Mouse (Mus musculus): ENCODE measurements around the gene Shtn1.

DNA sequence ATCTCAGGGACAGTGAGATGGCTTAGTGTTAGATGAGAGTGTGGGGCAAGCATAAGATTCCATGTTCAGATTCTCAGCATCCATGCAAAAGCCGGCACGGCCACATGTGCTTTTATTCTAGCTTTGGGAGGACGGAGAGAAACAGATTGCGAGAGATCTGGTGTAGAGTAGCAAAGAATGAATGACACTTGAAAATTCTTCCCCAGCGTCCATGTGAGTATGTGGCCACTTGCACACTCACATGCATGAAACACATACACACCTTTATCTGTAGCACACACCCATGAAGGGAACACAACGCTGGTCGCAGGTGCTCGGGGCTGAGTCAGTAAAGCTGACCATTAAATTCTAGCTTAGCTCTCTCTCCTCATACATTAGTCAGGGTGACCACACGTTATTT, 24.3 kb downstream of the Shtn1 start:
- TF ChIP-seq GATA1 (IDR thresholded peaks at IDR 0.05; ENCODE audit: low read length) (no peak), TAL1 (IDR thresholded peaks at IDR 0.05; ENCODE audit: low read length) (no peak)
